Mouse (Mus musculus): Measurements from ENCODE around the gene Lrrk1. TPM values are rescaled to one million over a fixed set of nuclear protein-coding genes. Genes with fewer than 3 reads are reported as not detected.

Gene Lrrk1
- 1 to 10 TPM; 3.3 to 4.9 TPM for total RNA-seq (2021)
- long read RNA-seq, experiment 1, full-length matches to known transcripts: 1 of 3 reads
- long read RNA-seq, experiment 1, partial matches to known transcripts: 1 of 3 reads
- long read RNA-seq, experiment 1, other reads (novel, unspliced or antisense): 1 of 3 reads
- long read RNA-seq, experiment 2, partial matches to known transcripts: 1 of 2 reads
- long read RNA-seq, experiment 2, other reads (novel, unspliced or antisense): 1 of 2 reads

- intact Hi-C loops (cut with DNase I): loop anchor here (2.0 kb wide), 2 partner anchors 45 to 79 kb away; no protein-coding TSS in a partner anchor
- peak; percentile 21 to 61 for DNase-seq
Observed at GRCm38 (mm10) chr7:66387813-66388521, at the start of gene Lrrk1. Lrrk1 (minus strand) TSS chr7:66388350.

DNA sequence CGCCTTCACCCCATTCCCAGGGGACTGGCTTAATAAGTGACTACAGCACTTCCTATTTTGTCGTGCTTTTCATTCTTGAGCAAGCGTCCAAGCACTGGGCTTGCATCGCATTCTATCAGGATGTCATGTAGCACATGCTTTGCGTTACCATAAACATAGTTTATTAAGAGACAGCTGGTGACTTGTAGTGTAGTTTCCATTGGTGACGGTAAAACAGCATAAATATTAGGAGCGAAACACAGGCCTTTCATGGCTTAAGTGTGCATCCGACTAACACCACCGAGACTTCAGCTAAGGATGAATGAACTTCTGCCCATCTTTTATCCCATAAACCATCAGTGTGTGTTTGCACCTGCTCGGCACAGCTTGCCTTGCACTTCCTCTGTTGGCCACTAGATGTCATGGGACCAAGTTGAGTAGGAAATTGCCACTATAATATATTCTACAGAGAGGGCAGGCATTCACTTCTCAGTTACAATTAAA, 46.3 kb upstream of the Lrrk1 start:
- peak in 1 of 2 experiments; percentile 48 for DNase-seq
- intact Hi-C loops (cut with DNase I): loop anchor here (1.0 kb wide), 1 partner anchor 227 kb away; no protein-coding TSS in a partner anchor

- DNase-seq: peak in 1 of 2 experiments; percentile 59
- intact Hi-C loops (cut with DNase I): no loop called here
Observed at GRCm38 (mm10) chr7:66427437-66428161, 39.4 kb upstream of the Lrrk1 start, which contains the start of gene Aldh1a3. Aldh1a3 (minus strand) TSS chr7:66427517.

DNA sequence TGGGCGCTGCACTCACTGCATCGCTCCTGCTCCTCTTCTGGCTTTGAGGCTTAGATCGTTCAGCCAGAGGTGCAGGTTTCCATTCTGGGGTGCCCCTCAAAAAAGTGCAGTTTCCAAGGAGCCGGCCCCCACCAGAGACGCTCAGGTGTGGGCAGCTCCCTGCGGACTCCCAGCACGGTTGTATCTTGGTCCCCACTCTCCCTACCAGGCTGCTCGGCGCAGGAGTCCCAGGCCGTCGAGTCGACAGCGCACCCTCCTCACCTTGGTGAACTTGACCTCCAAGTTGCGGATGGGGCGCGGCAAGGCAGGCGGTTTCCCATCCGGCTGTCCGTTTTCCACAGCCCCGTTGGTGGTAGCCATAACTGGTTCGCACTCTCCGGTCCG, 38.9 kb upstream of the Lrrk1 start:
- no peak for DNase-seq
- intact Hi-C loops (cut with DNase I): no loop called here

- no peak for DNase-seq
- intact Hi-C loops (cut with DNase I): no loop called here
Observed at GRCm38 (mm10) chr7:66421903-66422302, 33.8 kb upstream of the Lrrk1 start.

DNA sequence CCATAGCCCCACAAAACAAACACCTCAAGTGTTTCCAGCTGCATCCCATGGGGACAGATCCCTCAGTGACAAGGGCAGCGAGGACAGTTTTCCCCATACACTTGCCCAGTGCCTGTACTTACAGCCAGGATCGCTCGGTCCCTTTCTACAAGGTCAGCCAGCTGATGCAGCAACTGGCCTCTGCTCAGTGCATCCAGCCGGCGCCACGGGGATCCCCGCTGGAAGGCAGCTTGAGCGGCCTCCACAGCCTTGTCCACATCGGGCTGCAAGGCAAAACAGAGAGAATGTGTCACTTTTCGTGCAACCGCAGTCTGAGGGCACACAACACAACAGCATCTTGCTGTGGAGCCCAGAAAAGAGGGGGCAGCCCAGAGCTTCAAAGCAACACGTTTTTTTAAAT, 30.8 kb upstream of the Lrrk1 start:
- intact Hi-C loops (cut with DNase I): no loop called here
- DNase-seq: no peak

DNA sequence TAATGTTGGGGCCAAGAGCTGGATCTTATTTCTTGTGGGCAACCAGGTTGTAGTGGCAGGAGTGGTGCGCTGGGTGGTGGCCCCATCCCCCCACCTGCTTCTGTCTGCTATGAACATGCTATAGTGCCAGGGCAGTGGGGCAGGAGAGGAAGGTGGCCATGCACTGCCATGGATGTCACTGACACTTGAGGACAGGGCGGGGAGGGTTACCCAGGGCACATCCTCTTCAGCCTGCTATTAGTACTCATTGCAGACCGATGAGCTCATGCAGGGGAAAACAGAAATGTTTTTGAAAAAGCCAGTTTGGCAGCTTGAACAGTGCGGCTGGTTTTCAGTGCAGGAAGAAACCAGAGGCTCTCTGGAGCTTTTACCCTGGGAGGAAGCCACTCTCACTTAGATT, 28.7 kb upstream of the Lrrk1 start:
- intact Hi-C loops (cut with DNase I): no loop called here
- DNase-seq: no peak

GRCm38 (mm10) chr7:66413093-66413492, 24.9 kb upstream of the Lrrk1 start:
- intact Hi-C loops (cut with DNase I): no loop called here
- DNase-seq: no peak

DNA sequence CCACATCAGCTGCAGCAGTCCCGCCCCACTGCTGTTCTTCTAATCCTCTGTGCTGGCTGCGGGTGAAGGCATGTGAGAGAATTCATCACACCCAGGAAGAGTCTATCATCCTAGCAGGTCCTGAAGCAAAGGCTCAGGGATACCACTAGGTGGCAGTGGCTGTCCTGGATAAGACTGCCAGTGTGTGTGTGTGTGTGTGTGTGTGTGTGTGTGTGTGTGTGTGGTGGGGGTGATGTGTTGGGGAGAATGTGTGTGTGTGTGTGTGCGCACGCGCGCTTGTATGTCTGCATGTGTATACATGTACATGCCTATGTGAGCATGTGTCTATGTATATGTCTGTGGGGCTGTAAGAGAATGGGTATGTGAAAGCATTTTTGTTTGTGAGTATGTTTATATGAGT, 21.3 kb upstream of the Lrrk1 start:
- DNase-seq: no peak
- intact Hi-C loops (cut with DNase I): no loop called here

- no peak for DNase-seq
- intact Hi-C loops (cut with DNase I): no loop called here
Observed at GRCm38 (mm10) chr7:66406971-66407370, 18.8 kb upstream of the Lrrk1 start.

- intact Hi-C loops (cut with DNase I): no loop called here
- DNase-seq: no peak
Observed at GRCm38 (mm10) chr7:66405951-66406721, 18.0 kb upstream of the Lrrk1 start.

DNA sequence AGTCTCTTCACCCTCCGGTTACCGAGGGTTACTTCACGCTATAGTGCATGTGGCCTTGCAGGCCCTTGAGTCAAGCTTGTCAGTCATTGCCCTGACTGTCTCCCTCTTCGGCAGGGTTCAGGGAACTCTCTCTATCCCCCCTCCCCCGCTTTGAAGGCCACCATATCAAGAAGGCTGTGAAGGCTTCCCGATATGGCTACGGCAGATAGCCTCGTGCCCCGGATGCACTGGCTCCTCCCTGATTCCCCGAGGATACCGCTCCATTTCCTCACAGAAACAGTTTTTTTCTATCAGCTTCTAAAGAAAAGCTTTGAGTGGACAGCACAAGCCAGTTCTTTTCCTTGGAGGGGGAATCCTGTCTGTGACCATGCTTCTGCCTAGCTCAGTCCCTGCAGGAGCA, 17.4 kb upstream of the Lrrk1 start:
- intact Hi-C loops (cut with DNase I): no loop called here
- DNase-seq: no peak

DNA sequence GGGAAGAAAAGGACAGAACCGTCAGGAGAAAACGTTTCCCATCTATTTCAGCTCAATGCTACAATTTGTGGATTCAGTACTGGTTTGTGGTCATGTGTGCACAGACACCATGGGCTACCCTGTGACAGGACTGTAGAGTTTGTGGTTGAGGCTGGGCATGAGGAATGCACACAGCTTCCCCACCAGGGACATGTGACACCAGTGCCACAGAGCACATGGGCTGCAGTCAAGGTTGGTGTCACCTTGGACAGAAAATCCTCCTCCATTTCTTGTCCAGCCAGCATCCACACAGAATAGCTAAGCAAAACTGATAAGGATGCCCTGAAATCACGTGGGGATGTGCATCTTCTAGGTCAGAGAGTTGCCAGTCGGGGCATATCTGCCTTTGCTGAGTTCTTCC, 16.7 kb upstream of the Lrrk1 start:
- intact Hi-C loops (cut with DNase I): no loop called here

GRCm38 (mm10) chr7:66404141-66404540, 16.0 kb upstream of the Lrrk1 start:
- DNase-seq: no peak
- intact Hi-C loops (cut with DNase I): no loop called here

More for the DNA sequence above, 16.7 kb upstream of the Lrrk1 start:
- no peak for DNase-seq

- DNase-seq: no peak
- intact Hi-C loops (cut with DNase I): no loop called here
Observed at GRCm38 (mm10) chr7:66402876-66403275, 14.7 kb upstream of the Lrrk1 start.

DNA sequence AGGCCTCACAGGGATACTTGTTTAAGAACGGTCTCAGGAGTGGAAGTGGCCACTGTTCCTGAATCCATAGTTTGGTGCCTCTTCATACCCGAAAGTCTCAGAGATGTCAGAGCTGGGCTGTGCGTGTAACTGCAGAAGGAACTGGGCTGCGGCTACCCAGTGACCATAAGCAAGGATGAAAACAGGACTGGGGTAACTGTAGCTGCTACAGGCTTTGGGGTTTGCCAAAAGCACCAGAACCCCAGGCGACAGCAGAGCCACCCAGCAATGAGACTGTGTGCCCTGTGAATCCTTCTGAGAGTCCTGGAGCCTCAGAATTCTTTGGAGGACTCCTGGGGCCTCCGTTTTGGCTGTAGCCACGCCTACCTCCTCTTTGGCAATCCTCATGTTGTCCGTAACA, 13.5 kb upstream of the Lrrk1 start:
- intact Hi-C loops (cut with DNase I): no loop called here
- DNase-seq: no peak

- intact Hi-C loops (cut with DNase I): no loop called here
Observed at GRCm38 (mm10) chr7:66397288-66397687, 9.1 kb upstream of the Lrrk1 start.

GRCm38 (mm10) chr7:66388621-66389532, 727 bp upstream of the Lrrk1 start:
- intact Hi-C loops (cut with DNase I): loop anchor here (2.0 kb wide), 2 partner anchors 46 to 80 kb away; no protein-coding TSS in a partner anchor
- DNase-seq: peak; percentile 39 to 47

More at GRCm38 (mm10) chr7:66397288-66397687, 9.1 kb upstream of the Lrrk1 start:
- DNase-seq: no peak

DNA sequence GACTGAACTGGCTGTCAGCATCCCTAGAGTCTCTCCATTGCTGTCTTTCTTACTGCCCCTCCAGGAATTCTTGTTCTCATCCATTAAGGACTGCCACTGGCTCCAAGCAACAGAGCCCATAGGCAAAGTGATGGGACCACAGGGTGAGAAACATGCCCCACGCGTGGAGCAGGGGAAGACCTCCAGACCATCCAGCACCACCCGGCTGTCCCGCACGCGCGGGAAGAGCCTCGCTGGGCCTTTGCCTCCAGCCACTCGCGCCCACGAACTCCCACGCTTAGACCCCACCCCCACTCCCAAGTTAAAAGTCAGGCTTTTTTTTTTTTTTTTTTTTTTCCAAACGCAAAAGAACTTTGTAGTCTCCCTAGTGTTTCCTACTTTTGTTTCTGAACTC, 734 bp downstream of the Lrrk1 start:
- no peak for DNase-seq
- intact Hi-C loops (cut with DNase I): no loop called here

Data from gastrocnemius, postnatal 36 days (tissue).